Mouse (Mus musculus) colon, adult 2 months (tissue): ENCODE data around the gene Dnmt3c. TPM values are rescaled to one million over a fixed set of nuclear protein-coding genes. Genes with fewer than 3 reads are reported as not detected.

ENCODE experiments used
- polyA plus RNA-seq: library from polyadenylated mRNA; depleted of rRNA; stranded (reverse); fragments of >200 nt; gene quantifications from 2 replicates; pipeline ENCODE4 v1.2.3, GENCODE M21; 2012; rRNA removed

Dnmt3c gene
- polyA plus RNA-seq = not detected in 2 replicates

DNA sequence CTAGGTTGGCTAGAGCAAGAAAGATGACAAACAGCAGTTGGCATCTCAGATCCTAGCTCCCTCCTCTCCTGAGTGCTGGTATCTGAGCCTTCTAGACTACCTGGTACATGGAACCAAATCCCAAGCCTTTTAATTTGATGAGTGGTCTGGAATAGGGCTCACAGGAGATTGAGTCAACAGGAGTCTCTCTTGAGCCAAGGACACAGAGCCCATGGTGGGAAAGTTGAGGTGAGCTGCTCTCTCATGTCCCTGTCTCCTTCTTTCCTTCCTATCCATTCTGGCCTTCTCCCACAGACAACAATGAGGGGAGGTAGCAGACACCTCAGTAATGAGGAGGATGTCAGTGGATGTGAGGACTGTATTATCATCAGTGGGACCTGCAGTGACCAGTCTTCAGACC lies at the start of gene Dnmt3c:
Dnmt3c (plus strand) TSS at position 301 of the 400 bp plus-strand sequence.

DNA sequence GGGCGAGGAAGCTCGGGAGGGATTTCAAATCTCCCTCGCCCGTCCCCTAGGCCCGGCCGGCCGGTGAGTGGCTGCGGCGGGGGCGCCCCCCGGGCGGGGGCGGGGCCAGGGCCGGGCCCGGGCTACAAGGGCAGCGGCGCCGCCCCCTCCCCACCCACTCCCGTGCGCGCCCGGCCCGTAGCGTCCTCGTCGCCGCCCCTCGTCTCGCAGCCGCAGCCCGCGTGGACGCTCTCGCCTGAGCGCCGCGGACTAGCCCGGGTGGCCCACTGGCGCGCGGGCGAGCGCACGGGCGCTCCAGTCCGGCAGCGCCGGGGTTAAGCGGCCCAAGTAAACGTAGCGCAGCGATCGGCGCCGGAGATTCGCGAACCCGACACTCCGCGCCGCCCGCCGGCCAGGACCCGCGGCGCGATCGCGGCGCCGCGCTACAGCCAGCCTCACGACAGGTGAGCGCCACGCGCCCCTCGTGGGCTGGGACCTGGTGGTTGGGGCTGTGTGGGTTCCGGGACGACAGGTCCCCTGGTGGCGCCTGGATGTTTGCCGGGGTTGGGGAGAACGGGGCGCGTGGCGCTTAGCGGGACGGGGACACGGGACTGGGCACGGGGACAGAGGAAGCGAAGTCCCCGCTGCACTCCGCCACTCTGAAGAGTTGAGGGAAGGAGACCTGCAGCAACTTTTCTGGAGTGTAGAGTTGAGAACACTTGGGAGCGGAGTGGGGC lies 47.0 kb upstream of the Dnmt3c start, which contains the start of gene Dnmt3b:
Dnmt3b (plus strand) TSS at position 153 of the 716 bp plus-strand sequence.

DNA sequence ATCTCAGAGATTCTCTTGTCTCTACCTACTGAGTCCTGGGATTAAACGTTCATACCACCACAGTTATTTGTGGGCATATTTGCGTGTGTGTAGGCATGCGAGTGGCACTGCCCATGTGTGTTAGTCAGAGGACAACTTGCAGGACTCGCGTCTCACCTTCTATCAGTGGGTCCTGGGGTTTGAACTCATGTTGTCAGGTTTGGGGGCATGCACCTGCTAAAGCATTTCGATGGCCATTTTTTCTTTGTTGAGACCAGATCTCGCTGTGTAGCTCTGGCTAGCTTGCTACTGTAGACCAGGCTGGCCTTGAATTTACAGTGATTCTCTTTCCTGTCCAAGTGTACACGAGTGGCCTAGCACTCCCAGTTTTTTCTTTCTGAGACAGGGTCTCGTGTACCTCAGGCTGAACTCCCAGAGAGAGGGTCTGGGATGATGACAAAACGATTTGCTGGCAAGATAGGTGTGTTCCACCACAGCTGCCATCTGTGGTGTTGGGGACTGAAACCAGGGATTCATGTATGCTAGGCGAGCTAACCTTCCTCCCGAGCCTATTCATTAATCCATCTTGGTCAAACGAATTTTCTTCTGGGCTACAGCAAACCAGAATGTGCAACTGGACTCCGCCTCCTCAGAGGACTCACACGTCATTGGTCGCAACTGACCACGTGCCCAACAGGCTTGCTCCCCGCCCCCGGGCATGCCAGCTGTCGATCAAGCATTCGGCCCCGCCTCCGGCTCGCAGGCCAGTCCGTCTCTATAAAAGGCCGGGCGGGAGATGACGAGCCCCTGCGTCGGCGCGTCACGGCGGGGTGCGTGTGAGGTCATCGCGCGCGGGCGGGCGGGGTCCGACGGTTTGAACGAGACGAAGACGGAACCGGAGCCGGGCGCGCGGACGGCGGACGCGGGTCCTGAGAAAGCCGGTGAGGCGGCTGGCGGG lies 44.3 kb downstream of the Dnmt3c start, which contains the start of gene Mapre1:
Mapre1 (plus strand) TSS at position 775 of the 937 bp plus-strand sequence.

Other genes starting within 250 kb of the Dnmt3c start
- gene 4930404H24Rik, start 203.9 kb upstream of the Dnmt3c start, polyA plus RNA-seq = not detected in 2 replicates
- 39.3 and 39.9 TPM in 2 replicates for gene Nol4l, start 166.7 kb upstream of the Dnmt3c start, polyA plus RNA-seq
- gene Commd7, start 63.9 kb upstream of the Dnmt3c start, polyA plus RNA-seq = 15.9 and 16.1 TPM in 2 replicates
- gene Dnmt3b, start 47.2 kb upstream of the Dnmt3c start, polyA plus RNA-seq = 1.4 and 1.9 TPM in 2 replicates
- 5.9 and 6.9 TPM in 2 replicates for gene Mapre1, start 44.6 kb downstream of the Dnmt3c start, polyA plus RNA-seq
- 0.17 and 0.20 TPM in 2 replicates for gene Efcab8, start 83.3 kb downstream of the Dnmt3c start, polyA plus RNA-seq
- gene Sun5, start 174.4 kb downstream of the Dnmt3c start, polyA plus RNA-seq = not detected in 2 replicates
- not detected in 2 replicates for gene Bpifb2, start 178.4 kb downstream of the Dnmt3c start, polyA plus RNA-seq
- gene Bpifb6, start 203.7 kb downstream of the Dnmt3c start, polyA plus RNA-seq = not detected in 2 replicates
- 0.06 TPM in 1 of 2 replicates, not detected in the other for gene Bpifb3, start 221.6 kb downstream of the Dnmt3c start, polyA plus RNA-seq
- not detected in 2 replicates for gene Bpifb4, start 241.6 kb downstream of the Dnmt3c start, polyA plus RNA-seq